Mouse (Mus musculus): ENCODE data around the gene Tmub2. TPM values are rescaled to one million over a fixed set of nuclear protein-coding genes. Genes with fewer than 3 reads are reported as not detected.

The Tmub2 gene
- polyA plus RNA-seq, 1 experiment from 2014 or later, result 71.3 TPM

GRCm38 (mm10) chr11:102338561-102338960 lies 53.8 kb downstream of the Tmub2 start:
- Histone ChIP-seq H3K36me3 (no peaks in the 10 kb centered on the region), H3K9me3 (no peaks in the 10 kb centered on the region), H3K9ac (no peak overlapping the region), H3K4me2 (replicated peaks) (no peak overlapping the region), H3K27me3 (replicated peaks) (no peaks in the 10 kb centered on the region), H3K4me1 (0 out of 2 replicates have a peak, but pooled peaks cover 4% of the 10 kb centered on the region), H3K4me3 (no peak overlapping the region), H3K27ac (no peak overlapping the region)
- ATAC-seq (ENCODE audit: low FRiP score, low read depth), result no peak
- WGBS, result 43% methylated on average over 3 of the region's 3 CpGs

Other genes starting within 250 kb of the Tmub2 start
- 0.46 and 0.49 TPM in 2 replicates for gene Cd300lg, start 243.4 kb upstream of the Tmub2 start, polyA plus RNA-seq (2016; fragmentation: Nextera tagmentation; extraction: Ambion mirVana)
- gene Mpp2, start 196.4 kb upstream of the Tmub2 start, polyA plus RNA-seq (2016; fragmentation: Nextera tagmentation; extraction: Ambion mirVana), result 23.9 and 25.4 TPM in 2 replicates
- gene Ppy, start 183.6 kb upstream of the Tmub2 start, polyA plus RNA-seq (2016; fragmentation: Nextera tagmentation; extraction: Ambion mirVana), result not detected in 2 replicates
- gene Pyy, start 177.1 kb upstream of the Tmub2 start, polyA plus RNA-seq (2016; fragmentation: Nextera tagmentation; extraction: Ambion mirVana), result 1.1 TPM in 1 of 2 replicates, not detected in the other
- not detected in 2 replicates for gene Nags, start 139.4 kb upstream of the Tmub2 start, polyA plus RNA-seq (2016; fragmentation: Nextera tagmentation; extraction: Ambion mirVana)
- gene Tmem101, start 128.5 kb upstream of the Tmub2 start, polyA plus RNA-seq (2016; fragmentation: Nextera tagmentation; extraction: Ambion mirVana), result 35.3 and 37.3 TPM in 2 replicates
- 87.0 and 112 TPM in 2 replicates for gene Lsm12, start 99.6 kb upstream of the Tmub2 start, polyA plus RNA-seq (2016; fragmentation: Nextera tagmentation; extraction: Ambion mirVana)
- gene G6pc3, start 95.3 kb upstream of the Tmub2 start, polyA plus RNA-seq (2016; fragmentation: Nextera tagmentation; extraction: Ambion mirVana), result 29.6 and 30.8 TPM in 2 replicates
- 104 and 106 TPM in 2 replicates for gene Hdac5, start 54.8 kb upstream of the Tmub2 start, polyA plus RNA-seq (2016; fragmentation: Nextera tagmentation; extraction: Ambion mirVana)
- gene BC030867, start 36.0 kb upstream of the Tmub2 start, polyA plus RNA-seq (2016; fragmentation: Nextera tagmentation; extraction: Ambion mirVana), result 10.0 and 11.6 TPM in 2 replicates
- not detected in 2 replicates for gene Asb16, start 16.2 kb upstream of the Tmub2 start, polyA plus RNA-seq (2016; fragmentation: Nextera tagmentation; extraction: Ambion mirVana)
- 27.5 and 27.6 TPM in 2 replicates for gene Atxn7l3, start 11.7 kb downstream of the Tmub2 start, polyA plus RNA-seq (2016; fragmentation: Nextera tagmentation; extraction: Ambion mirVana)
- 98.7 and 101 TPM in 2 replicates for gene Ubtf, start 34.8 kb downstream of the Tmub2 start, polyA plus RNA-seq (2016; fragmentation: Nextera tagmentation; extraction: Ambion mirVana)
- gene Slc4a1, start 81.3 kb downstream of the Tmub2 start, polyA plus RNA-seq (2016; fragmentation: Nextera tagmentation; extraction: Ambion mirVana), result 18.8 and 23.6 TPM in 2 replicates
- 152 and 171 TPM in 2 replicates for gene Rundc3a, start 108.5 kb downstream of the Tmub2 start, polyA plus RNA-seq (2016; fragmentation: Nextera tagmentation; extraction: Ambion mirVana)
- gene Slc25a39, start 123.0 kb downstream of the Tmub2 start, polyA plus RNA-seq (2016; fragmentation: Nextera tagmentation; extraction: Ambion mirVana), result 148 and 162 TPM in 2 replicates
- 75.2 and 86.1 TPM in 2 replicates for gene Grn, start 145.4 kb downstream of the Tmub2 start, polyA plus RNA-seq (2016; fragmentation: Nextera tagmentation; extraction: Ambion mirVana)
- 23.3 and 23.7 TPM in 2 replicates for gene Fam171a2, start 162.8 kb downstream of the Tmub2 start, polyA plus RNA-seq (2016; fragmentation: Nextera tagmentation; extraction: Ambion mirVana)
- gene Itga2b, start 185.2 kb downstream of the Tmub2 start, polyA plus RNA-seq (2016; fragmentation: Nextera tagmentation; extraction: Ambion mirVana), result 7.0 and 7.6 TPM in 2 replicates

Data from neural tube, embryonic 12.5 days (tissue).